Mouse (Mus musculus): Measurements from ENCODE around the gene Kif14. TPM values are rescaled to one million over a fixed set of nuclear protein-coding genes. Genes with fewer than 3 reads are reported as not detected.

The Kif14 gene
- total and polyA plus RNA-seq, 3 experiments, result 1.9 to 56.7 (median 33.9) TPM

GRCm38 (mm10) chr1:136442809-136443208 is 23.3 kb upstream of the Kif14 start:
- DNase-seq (ENCODE audit: low spot score), result no peak
- Histone ChIP-seq H3K36me3 (replicated peaks) (peaks cover 7% of the 10 kb centered on the region), H3K4me3 (ENCODE audit: low read depth, low read length) (no peak overlapping the region), H3K9me3 (replicated peaks) (no peaks in the 10 kb centered on the region), H3K27me3 (ENCODE audit: insufficient read depth, low read length) (peaks cover 5% of the 10 kb centered on the region; the same call in 1 of the 2 replicates), H3K4me1 (ENCODE audit: insufficient read depth, low read depth, low read length) (peaks cover 12% of the 10 kb centered on the region)
- no peak for ATAC-seq (ENCODE audit: extremely low read depth, insufficient number of reproducible peaks, low FRiP score, poor library complexity, severe bottlenecking)
- no peak for TF ChIP-seq CTCF (IDR thresholded peaks at IDR 0.05; ENCODE audit: low read depth, low read length)
- TF ChIP-seq TAL1 (conservative IDR thresholded peaks at IDR 0.05; ENCODE audit: low read depth, low read length), result no peak
- TF ChIP-seq POLR2AphosphoS5 (IDR thresholded peaks at IDR 0.05; ENCODE audit: insufficient replicate concordance, low read depth, low read length), result no peak
- TF ChIP-seq GATA2 (IDR thresholded peaks at IDR 0.05; ENCODE audit: borderline replicate concordance, low read depth, low read length), result no peak
- TF ChIP-seq GATA1 (IDR thresholded peaks at IDR 0.05; ENCODE audit: borderline replicate concordance, low read length), result no peak

GRCm38 (mm10) chr1:136444555-136445255 is 21.4 kb upstream of the Kif14 start:
- ATAC-seq (ENCODE audit: extremely low read depth, insufficient number of reproducible peaks, low FRiP score, poor library complexity, severe bottlenecking) (peak; percentile 41; the same call in 1 of the 2 replicates), DNase-seq (ENCODE audit: low spot score) (no peak)
- Histone ChIP-seq H3K9me3 (replicated peaks) (no peaks in the 10 kb centered on the region), H3K4me1 (ENCODE audit: insufficient read depth, low read depth, low read length) (peaks cover 12% of the 10 kb centered on the region), H3K4me3 (ENCODE audit: low read depth, low read length) (no peak overlapping the region), H3K27me3 (ENCODE audit: insufficient read depth, low read length) (peaks cover 8% of the 10 kb centered on the region), H3K36me3 (replicated peaks) (peaks cover 4% of the 10 kb centered on the region)
- TF ChIP-seq POLR2AphosphoS5 (IDR thresholded peaks at IDR 0.05; ENCODE audit: insufficient replicate concordance, low read depth, low read length), result no peak
- TF ChIP-seq GATA2 (IDR thresholded peaks at IDR 0.05; ENCODE audit: borderline replicate concordance, low read depth, low read length), result no peak
- no peak for TF ChIP-seq GATA1 (IDR thresholded peaks at IDR 0.05; ENCODE audit: borderline replicate concordance, low read length)
- no peak for TF ChIP-seq TAL1 (conservative IDR thresholded peaks at IDR 0.05; ENCODE audit: low read depth, low read length)
- no peak for TF ChIP-seq CTCF (IDR thresholded peaks at IDR 0.05; ENCODE audit: low read depth, low read length)

GRCm38 (mm10) chr1:136446933-136447332 is 19.2 kb upstream of the Kif14 start:
- DNase-seq (ENCODE audit: low spot score) (no peak), ATAC-seq (ENCODE audit: extremely low read depth, insufficient number of reproducible peaks, low FRiP score, poor library complexity, severe bottlenecking) (no peak)
- H3K4me1 ChIP-seq (ENCODE audit: insufficient read depth, low read depth, low read length), result peaks cover 12% of the 10 kb centered on the region

GRCm38 (mm10) chr1:136447338-136447737 is 18.8 kb upstream of the Kif14 start:
- no peak for ATAC-seq (ENCODE audit: extremely low read depth, insufficient number of reproducible peaks, low FRiP score, poor library complexity, severe bottlenecking)
- no peak for TF ChIP-seq POLR2AphosphoS5 (IDR thresholded peaks at IDR 0.05; ENCODE audit: insufficient replicate concordance, low read depth, low read length)
- TF ChIP-seq CTCF (IDR thresholded peaks at IDR 0.05; ENCODE audit: low read depth, low read length), result no peak
- TF ChIP-seq GATA2 (IDR thresholded peaks at IDR 0.05; ENCODE audit: borderline replicate concordance, low read depth, low read length), result no peak
- TF ChIP-seq GATA1 (IDR thresholded peaks at IDR 0.05; ENCODE audit: borderline replicate concordance, low read length), result no peak
- TF ChIP-seq TAL1 (conservative IDR thresholded peaks at IDR 0.05; ENCODE audit: low read depth, low read length), result no peak
- H3K4me1 ChIP-seq (ENCODE audit: insufficient read depth, low read depth, low read length), result peaks cover 12% of the 10 kb centered on the region
- no peaks in the 10 kb centered on the region for H3K9me3 ChIP-seq (replicated peaks)
- DNase-seq (ENCODE audit: low spot score), result no peak
- H3K27me3 ChIP-seq (ENCODE audit: insufficient read depth, low read length), result peaks cover 8% of the 10 kb centered on the region
- no peak overlapping the region for H3K4me3 ChIP-seq (ENCODE audit: low read depth, low read length)
- no peaks in the 10 kb centered on the region for H3K36me3 ChIP-seq (replicated peaks)

More at GRCm38 (mm10) chr1:136446933-136447332, 19.2 kb upstream of the Kif14 start:
- Histone ChIP-seq H3K4me3 (ENCODE audit: low read depth, low read length) (no peak overlapping the region), H3K36me3 (replicated peaks) (no peaks in the 10 kb centered on the region), H3K9me3 (replicated peaks) (no peaks in the 10 kb centered on the region), H3K27me3 (ENCODE audit: insufficient read depth, low read length) (peaks cover 8% of the 10 kb centered on the region)
- TF ChIP-seq TAL1 (conservative IDR thresholded peaks at IDR 0.05; ENCODE audit: low read depth, low read length) (no peak), CTCF (IDR thresholded peaks at IDR 0.05; ENCODE audit: low read depth, low read length) (no peak), GATA1 (IDR thresholded peaks at IDR 0.05; ENCODE audit: borderline replicate concordance, low read length) (no peak)

GRCm38 (mm10) chr1:136449541-136449940 is 16.6 kb upstream of the Kif14 start:
- Histone ChIP-seq H3K36me3 (replicated peaks) (no peaks in the 10 kb centered on the region), H3K4me3 (ENCODE audit: low read depth, low read length) (no peak overlapping the region), H3K4me1 (ENCODE audit: insufficient read depth, low read depth, low read length) (peaks cover 12% of the 10 kb centered on the region), H3K27me3 (ENCODE audit: insufficient read depth, low read length) (peaks cover 25% of the 10 kb centered on the region), H3K9me3 (replicated peaks) (no peaks in the 10 kb centered on the region)
- DNase-seq (ENCODE audit: low spot score) (no peak), ATAC-seq (ENCODE audit: extremely low read depth, insufficient number of reproducible peaks, low FRiP score, poor library complexity, severe bottlenecking) (no peak)
- TF ChIP-seq GATA1 (IDR thresholded peaks at IDR 0.05; ENCODE audit: borderline replicate concordance, low read length) (no peak), POLR2AphosphoS5 (IDR thresholded peaks at IDR 0.05; ENCODE audit: insufficient replicate concordance, low read depth, low read length) (no peak), CTCF (IDR thresholded peaks at IDR 0.05; ENCODE audit: low read depth, low read length) (no peak), GATA2 (IDR thresholded peaks at IDR 0.05; ENCODE audit: borderline replicate concordance, low read depth, low read length) (no peak), TAL1 (conservative IDR thresholded peaks at IDR 0.05; ENCODE audit: low read depth, low read length) (no peak)

GRCm38 (mm10) chr1:136450206-136450605 is 15.9 kb upstream of the Kif14 start:
- Histone ChIP-seq H3K27me3 (ENCODE audit: insufficient read depth, low read length) (peaks cover 31% of the 10 kb centered on the region), H3K4me3 (ENCODE audit: low read depth, low read length) (no peak overlapping the region), H3K4me1 (ENCODE audit: insufficient read depth, low read depth, low read length) (peaks cover 10% of the 10 kb centered on the region), H3K9me3 (replicated peaks) (no peaks in the 10 kb centered on the region), H3K36me3 (replicated peaks) (no peaks in the 10 kb centered on the region)
- no peak for ATAC-seq (ENCODE audit: extremely low read depth, insufficient number of reproducible peaks, low FRiP score, poor library complexity, severe bottlenecking)
- no peak for TF ChIP-seq TAL1 (conservative IDR thresholded peaks at IDR 0.05; ENCODE audit: low read depth, low read length)
- TF ChIP-seq POLR2AphosphoS5 (IDR thresholded peaks at IDR 0.05; ENCODE audit: insufficient replicate concordance, low read depth, low read length), result no peak
- TF ChIP-seq GATA2 (IDR thresholded peaks at IDR 0.05; ENCODE audit: borderline replicate concordance, low read depth, low read length), result no peak
- no peak for TF ChIP-seq CTCF (IDR thresholded peaks at IDR 0.05; ENCODE audit: low read depth, low read length)
- TF ChIP-seq GATA1 (IDR thresholded peaks at IDR 0.05; ENCODE audit: borderline replicate concordance, low read length), result no peak
- DNase-seq (ENCODE audit: low spot score), result no peak

Measured in G1E (cell line).